Mouse (Mus musculus): ENCODE measurements around the gene Ube2f.

- TF ChIP-seq POLR2A (IDR thresholded peaks at IDR 0.05; ENCODE audit: low read depth, low read length) (no peak), CTCF (IDR thresholded peaks at IDR 0.05; ENCODE audit: extremely low read depth, insufficient read length, insufficient replicate concordance, low read depth, low read length) (no peak)
These were observed 49.0 kb upstream of the Ube2f start for GRCm38 (mm10) chr1:91201122-91201521.

All from small intestine, adult 2 months (tissue).